Comparison of ENCODE assay signal across 9 mouse cellular contexts in genomic region chr13:98298833-98299758, GRCm38 (mm10). TPM values are rescaled to one million over a fixed set of nuclear protein-coding genes. Genes with fewer than 3 reads are reported as not detected.
DNase-seq lines count a peak whose midpoint lies in the region; ATAC-seq and TF ChIP-seq lines count a peak whose summit lies in the region.
"Had no signal": no experiment of that assay in that cellular context is flagged by ENCODE, and none has a peak within 500 bp of the region (broad histone marks: within the 10 kb centered on the region; RNA-seq: fewer than 3 reads in every experiment).

No protein-coding gene starts in this region.

- ATAC-seq in heart, embryonic 16.5 days (replicated peaks; ENCODE audit: extremely low read depth, insufficient read depth, low FRiP score): peak; percentile 64
- ATAC-seq in liver, postnatal 0 days: peak; percentile 70
- peak; percentile 76 for ATAC-seq in neural tube, embryonic 15.5 days (ENCODE audit: low FRiP score)

- no peak overlapping the region for H3K27ac ChIP-seq in CH12.LX (ENCODE audit: insufficient read depth, low read depth)
- peak overlapping the region; percentile 66 for H3K27ac ChIP-seq in forebrain, embryonic 10.5 days
- H3K27ac ChIP-seq in heart, embryonic 16.5 days (ENCODE audit: low read length): no peak overlapping the region
- no peak overlapping the region for H3K27ac ChIP-seq in liver, postnatal 0 days (ENCODE audit: low read depth)
- no peak overlapping the region for H3K27ac ChIP-seq in neural tube, embryonic 15.5 days (replicated peaks)

- H3K27me3 ChIP-seq in CH12.LX (replicated peaks): no peaks in the 10 kb centered on the region
- H3K27me3 ChIP-seq in forebrain, embryonic 10.5 days (ENCODE audit: poor library complexity, severe bottlenecking): no peaks in the 10 kb centered on the region
- H3K27me3 ChIP-seq in heart, embryonic 16.5 days (ENCODE audit: control insufficient read depth, insufficient read depth, low read length): no peaks in the 10 kb centered on the region
- H3K27me3 ChIP-seq in liver, postnatal 0 days (ENCODE audit: insufficient read depth, low read length): no peaks in the 10 kb centered on the region
- H3K27me3 ChIP-seq in neural tube, embryonic 15.5 days (replicated peaks): peaks cover 3% of the 10 kb centered on the region; the same call in 1 of the 2 replicates

- TF ChIP-seq EP300 in CH12.LX (IDR thresholded peaks at IDR 0.05; ENCODE audit: low read length): no peak
- TF ChIP-seq EP300 in liver, postnatal 0 days (IDR thresholded peaks at IDR 0.05; ENCODE audit: low read depth): no peak

- H3K36me3 ChIP-seq in CH12.LX (replicated peaks in 1 of 2; ENCODE audit: control insufficient read depth in 1 of 2, insufficient read depth in 1 of 2, low read length in 1 of 2): no peaks in the 10 kb centered on the region
- no peaks in the 10 kb centered on the region for H3K36me3 ChIP-seq in forebrain, embryonic 10.5 days (replicated peaks)
- H3K36me3 ChIP-seq in heart, embryonic 16.5 days (ENCODE audit: control insufficient read depth, insufficient read depth): no peaks in the 10 kb centered on the region
- no peaks in the 10 kb centered on the region for H3K36me3 ChIP-seq in liver, postnatal 0 days (replicated peaks; ENCODE audit: insufficient read depth, low read length)
- no peaks in the 10 kb centered on the region for H3K36me3 ChIP-seq in neural tube, embryonic 15.5 days

- peaks cover 2 to 30% of the 10 kb centered on the region in 2 experiments; a peak in 3 of 4 replicates for H3K4me1 ChIP-seq in CH12.LX (ENCODE audit: control insufficient read depth in 1 of 2, insufficient read depth in 2 of 2)
- 0 out of 2 replicates have a peak, but pooled peaks cover 2% of the 10 kb centered on the region for H3K4me1 ChIP-seq in forebrain, embryonic 10.5 days
- no peaks in the 10 kb centered on the region; the same call in 1 of the 2 replicates for H3K4me1 ChIP-seq in heart, embryonic 16.5 days (ENCODE audit: control insufficient read depth, insufficient read depth, low read length)
- no peaks in the 10 kb centered on the region for H3K4me1 ChIP-seq in liver, postnatal 0 days (ENCODE audit: insufficient read depth)
- H3K4me1 ChIP-seq in neural tube, embryonic 15.5 days: peaks cover 7% of the 10 kb centered on the region; the same call in 1 of the 2 replicates

- in situ Hi-C loops in CH12.LX (cut with MboI; ENCODE audit: low pct_ligation_motif_present, low pct_unique_long_range_greater_than_20kb, low sequenced_read_pairs): no loop called here

- no peak overlapping the region for H3K4me2 ChIP-seq in CH12.LX (ENCODE audit: insufficient read depth, low read depth, poor library complexity, severe bottlenecking)
- peak overlapping the region; percentile 41 for H3K4me2 ChIP-seq in heart, embryonic 16.5 days (ENCODE audit: low read depth, low read length)
- H3K4me2 ChIP-seq in liver, postnatal 0 days (ENCODE audit: low read depth, low read length): 0 out of 2 replicates have a peak overlapping the region, but pooled peaks have one; percentile 18
- H3K4me2 ChIP-seq in neural tube, embryonic 15.5 days: peak overlapping the region; percentile 52

- peak; percentile 44 to 80; a peak in 3 of 4 replicates for TF ChIP-seq CTCF in CH12.LX (conservative IDR thresholded peaks at IDR 0.05 in 1 of 2, IDR thresholded peaks at IDR 0.05 in 1 of 2; ENCODE audit: low read depth in 2 of 2, low read length in 2 of 2)
- TF ChIP-seq CTCF in liver, postnatal 0 days (IDR thresholded peaks at IDR 0.05; ENCODE audit: low read depth): peak; percentile 84

- H3K9me3 ChIP-seq in CH12.LX (replicated peaks; ENCODE audit: low read length): peaks cover 8% of the 10 kb centered on the region
- no peaks in the 10 kb centered on the region for H3K9me3 ChIP-seq in forebrain, embryonic 10.5 days
- H3K9me3 ChIP-seq in heart, embryonic 16.5 days (replicated peaks; ENCODE audit: control insufficient read depth, low read length): no peaks in the 10 kb centered on the region
- H3K9me3 ChIP-seq in liver, postnatal 0 days (ENCODE audit: low read length): no peaks in the 10 kb centered on the region
- H3K9me3 ChIP-seq in neural tube, embryonic 15.5 days (replicated peaks): no peaks in the 10 kb centered on the region

- peak; percentile 76 for TF ChIP-seq RAD21 in CH12.LX (IDR thresholded peaks at IDR 0.05; ENCODE audit: low read depth, low read length)

- no peak for TF ChIP-seq POLR2A in CH12.LX (IDR thresholded peaks at IDR 0.05; ENCODE audit: low read depth, low read length)

- no peak overlapping the region for H3K4me3 ChIP-seq in CH12.LX (replicated peaks in 1 of 3; ENCODE audit: low read depth in 2 of 3, low read length in 2 of 3, poor library complexity in 1 of 3)
- H3K4me3 ChIP-seq in forebrain, embryonic 10.5 days: peak overlapping the region; percentile 13; the same call in 1 of the 2 replicates
- H3K4me3 ChIP-seq in heart, embryonic 16.5 days (ENCODE audit: low read length): peak overlapping the region; percentile 17; the same call in 1 of the 2 replicates
- no peak overlapping the region for H3K4me3 ChIP-seq in liver, postnatal 0 days (ENCODE audit: low read depth, low read length)
- H3K4me3 ChIP-seq in neural tube, embryonic 15.5 days (replicated peaks): 0 out of 2 replicates have a peak overlapping the region, but pooled peaks have one; percentile 19

- peak; percentile 84 for DNase-seq in CH12.LX (ENCODE audit: extremely low read depth)
- DNase-seq in c-Kit-negative CD71-positive TER-119-positive erythroid progenitor cells, embryonic 14.5 days (ENCODE audit: low read depth, low spot score): peak; percentile 48
- peak; percentile 80 for DNase-seq in forebrain, embryonic 10.5 days (ENCODE audit: extremely low spot score, low spot score)
- peak; percentile 54 to 84 for DNase-seq in kidney, postnatal 36 days
- peak; percentile 80 for DNase-seq in liver, postnatal 0 days
- peak; percentile 85 for DNase-seq in testis, postnatal 10 days (ENCODE audit: low spot score)

- dilution Hi-C loops in CH12.LX (cut with MboI; ENCODE audit: extremely low pct_ligation_motif_present, extremely low pct_unique_long_range_greater_than_20kb, low sequenced_read_pairs): no loop called here

- H3K79me2 ChIP-seq in CH12.LX (replicated peaks; ENCODE audit: control insufficient read depth, extremely low read depth, insufficient read depth, poor library complexity, severe bottlenecking): no peaks in the 10 kb centered on the region

- no peak overlapping the region for H3K9ac ChIP-seq in CH12.LX (ENCODE audit: insufficient read depth, low read depth)
- H3K9ac ChIP-seq in heart, embryonic 16.5 days (ENCODE audit: low read length): no peak overlapping the region
- H3K9ac ChIP-seq in liver, postnatal 0 days (replicated peaks): no peak overlapping the region
- H3K9ac ChIP-seq in neural tube, embryonic 15.5 days (replicated peaks): no peak overlapping the region

- 58% methylated on average over 21 of the region's 21 CpGs for WGBS in forebrain, embryonic 10.5 days
- WGBS in heart, embryonic 16.5 days: 52% methylated on average over 21 of the region's 21 CpGs
- WGBS in liver, postnatal 0 days (ENCODE audit: insufficient replicate concordance): 49% methylated on average over 21 of the region's 21 CpGs
- 50% methylated on average over 21 of the region's 21 CpGs for WGBS in neural tube, embryonic 15.5 days

RNA-seq across cellular contexts. Expression of gene Btf3, which starts 17.7 kb away (rescaled TPM):
- 1,038 and 1,073 TPM in 2 replicates for total RNA-seq in CH12.LX (2012; rRNA removed)
- total RNA-seq in CH12.LX (2014; rRNA removed): 1,568 and 1,693 TPM in 2 replicates
- 1,281 and 1,367 TPM in 2 replicates for polyA plus RNA-seq in CH12.LX (2012; ENCODE audit: insufficient read length, low read depth)
- polyA plus RNA-seq in forebrain, embryonic 10.5 days (2016; fragmentation: Nextera tagmentation; extraction: Ambion mirVana): 756 and 758 TPM in 2 replicates
- polyA plus RNA-seq in heart, embryonic 16.5 days (2015; fragmentation: Nextera tagmentation; extraction: Ambion mirVana): 361 and 369 TPM in 2 replicates
- 306 and 312 TPM in 2 replicates for polyA plus RNA-seq in liver, postnatal 0 days (2015; fragmentation: Nextera tagmentation; extraction: Ambion mirVana)
- 481 and 531 TPM in 2 replicates for polyA plus RNA-seq in neural tube, embryonic 15.5 days (2015; fragmentation: Nextera tagmentation; extraction: Ambion mirVana)

RNA-seq across cellular contexts. Expression of gene Gm21976, which starts 19.4 kb away (rescaled TPM):
- total RNA-seq in CH12.LX (2012; rRNA removed) (not detected in 2 replicates), CH12.LX (2014; rRNA removed) (not detected in 2 replicates)
- polyA plus RNA-seq in CH12.LX (2012; ENCODE audit: insufficient read length, low read depth): not detected in 2 replicates
- polyA plus RNA-seq in forebrain, embryonic 10.5 days (2016; fragmentation: Nextera tagmentation; extraction: Ambion mirVana): not detected in 2 replicates
- polyA plus RNA-seq in heart, embryonic 16.5 days (2015; fragmentation: Nextera tagmentation; extraction: Ambion mirVana): not detected in 2 replicates
- not detected in 2 replicates for polyA plus RNA-seq in liver, postnatal 0 days (2015; fragmentation: Nextera tagmentation; extraction: Ambion mirVana)
- polyA plus RNA-seq in neural tube, embryonic 15.5 days (2015; fragmentation: Nextera tagmentation; extraction: Ambion mirVana): not detected in 2 replicates
- polyA plus RNA-seq: liver, embryonic 16.5 days had no signal

RNA-seq across cellular contexts. Expression of gene Ankra2, which starts 36.2 kb away (rescaled TPM):
- 10.1 and 11.1 TPM in 2 replicates for total RNA-seq in CH12.LX (2012; rRNA removed)
- 12.9 and 15.3 TPM in 2 replicates for total RNA-seq in CH12.LX (2014; rRNA removed)
- polyA plus RNA-seq in CH12.LX (2012; ENCODE audit: insufficient read length, low read depth): 12.4 and 14.8 TPM in 2 replicates
- 14.7 and 15.7 TPM in 2 replicates for polyA plus RNA-seq in forebrain, embryonic 10.5 days (2016; fragmentation: Nextera tagmentation; extraction: Ambion mirVana)
- polyA plus RNA-seq in heart, embryonic 16.5 days (2015; fragmentation: Nextera tagmentation; extraction: Ambion mirVana): 15.0 and 16.1 TPM in 2 replicates
- polyA plus RNA-seq in liver, postnatal 0 days (2015; fragmentation: Nextera tagmentation; extraction: Ambion mirVana): 8.5 and 8.6 TPM in 2 replicates
- 55.7 and 71.9 TPM in 2 replicates for polyA plus RNA-seq in neural tube, embryonic 15.5 days (2015; fragmentation: Nextera tagmentation; extraction: Ambion mirVana)

RNA-seq across cellular contexts. Expression of gene Utp15, which starts 36.3 kb away (rescaled TPM):
- total RNA-seq in CH12.LX (2012; rRNA removed): 36.8 and 44.3 TPM in 2 replicates
- total RNA-seq in CH12.LX (2014; rRNA removed): 51.7 and 52.2 TPM in 2 replicates
- 49.4 and 51.7 TPM in 2 replicates for polyA plus RNA-seq in CH12.LX (2012; ENCODE audit: insufficient read length, low read depth)
- 50.7 and 53.6 TPM in 2 replicates for polyA plus RNA-seq in forebrain, embryonic 10.5 days (2016; fragmentation: Nextera tagmentation; extraction: Ambion mirVana)
- 15.7 and 17.2 TPM in 2 replicates for polyA plus RNA-seq in heart, embryonic 16.5 days (2015; fragmentation: Nextera tagmentation; extraction: Ambion mirVana)
- 5.7 and 7.5 TPM in 2 replicates for polyA plus RNA-seq in liver, postnatal 0 days (2015; fragmentation: Nextera tagmentation; extraction: Ambion mirVana)
- 26.7 and 27.9 TPM in 2 replicates for polyA plus RNA-seq in neural tube, embryonic 15.5 days (2015; fragmentation: Nextera tagmentation; extraction: Ambion mirVana)

RNA-seq across cellular contexts. Expression of gene Foxd1, which starts 54.9 kb away (rescaled TPM):
- total RNA-seq in CH12.LX (2012; rRNA removed) (not detected in 2 replicates), CH12.LX (2014; rRNA removed) (not detected in 2 replicates)
- not detected in 2 replicates for polyA plus RNA-seq in CH12.LX (2012; ENCODE audit: insufficient read length, low read depth)
- polyA plus RNA-seq in forebrain, embryonic 10.5 days (2016; fragmentation: Nextera tagmentation; extraction: Ambion mirVana): 2.9 and 3.1 TPM in 2 replicates
- polyA plus RNA-seq in heart, embryonic 16.5 days (2015; fragmentation: Nextera tagmentation; extraction: Ambion mirVana): not detected in 2 replicates
- polyA plus RNA-seq in liver, postnatal 0 days (2015; fragmentation: Nextera tagmentation; extraction: Ambion mirVana): not detected in 2 replicates
- 0.33 and 0.65 TPM in 2 replicates for polyA plus RNA-seq in neural tube, embryonic 15.5 days (2015; fragmentation: Nextera tagmentation; extraction: Ambion mirVana)
- polyA plus RNA-seq: liver, embryonic 16.5 days had no signal

Comparison
In these comparisons a context has a peak if more than half of its experiments do, and no peak if none do; other contexts are left out.
1. H3K4me3 ChIP-seq: peak in forebrain, embryonic 10.5 days (single experiment), heart, embryonic 16.5 days (single experiment) and neural tube, embryonic 15.5 days (single experiment); none in CH12.LX (0 of 3) and liver, postnatal 0 days (single experiment).
2. Peak in every context shown above with its lines, with median percentiles within 50 percentile points of each other: DNase-seq and ATAC-seq.